Mouse (Mus musculus) hindbrain, embryonic 16.5 days (tissue): ENCODE results near the gene Sfmbt2. TPM values are rescaled to one million over a fixed set of nuclear protein-coding genes. Genes with fewer than 3 reads are reported as not detected.
"Not testable (repeated sequence)": the region's sequence is repeated elsewhere in the genome, so short reads cannot be mapped to it uniquely, and the experiment has no call there.

Source experiments
- ATAC-seq: fragments of 200-750 bp; cut with Nextera tagmentation; 2 replicates; pipeline ENCODE4 v1.8.0; 2017; ENCODE audit warnings: moderate TSS enrichment, moderate library complexity
- H3K27ac ChIP-seq: fragments of 300-500 bp; sonication (generic); 2 replicates; pipeline ENCODE4 v1.5.1; 2014; ENCODE audit warnings: low read depth, mild to moderate bottlenecking, control low read depth, low read length, moderate library complexity
- H3K27me3 ChIP-seq: fragments of 300-500 bp; sonication (generic); replicated peaks from 2 replicates; pipeline ENCODE4 v1.6.1; 2014; ENCODE audit warnings: low read length; ENCODE audit not compliant: control insufficient read depth, insufficient read depth
- H3K36me3 ChIP-seq: fragments of 300-500 bp; sonication (generic); 2 replicates; pipeline ENCODE4 v1.6.1; 2014; ENCODE audit warnings: mild to moderate bottlenecking, low read length, moderate library complexity, mixed read lengths; ENCODE audit not compliant: control insufficient read depth, insufficient read depth
- H3K4me1 ChIP-seq: fragments of 300-500 bp; sonication (generic); 2 replicates; pipeline ENCODE4 v1.6.1; 2014; ENCODE audit warnings: low read depth, low read length; ENCODE audit not compliant: control insufficient read depth, insufficient read depth
- H3K4me2 ChIP-seq: fragments of 300-500 bp; sonication (generic); 2 replicates; pipeline ENCODE4 v1.6.1; 2014; ENCODE audit warnings: mild to moderate bottlenecking, low read length, control low read depth, moderate library complexity
- H3K4me3 ChIP-seq: fragments of 300-500 bp; sonication (generic); 2 replicates; pipeline ENCODE4 v1.5.1; 2014; ENCODE audit warnings: mild to moderate bottlenecking, low read length, control low read depth, moderate library complexity
- H3K9ac ChIP-seq: fragments of 300-500 bp; sonication (generic); 2 replicates; pipeline ENCODE4 v1.6.1; 2014; ENCODE audit warnings: low read depth, mild to moderate bottlenecking, control low read depth, low read length, moderate library complexity
- H3K9me3 ChIP-seq: fragments of 300-500 bp; sonication (generic); 2 replicates; pipeline ENCODE4 v1.6.1; 2014; ENCODE audit warnings: mild to moderate bottlenecking, low read length, moderate library complexity; ENCODE audit not compliant: control insufficient read depth
- WGBS: fragments of 180-500 bp; shearing (Covaris S2); extraction: QIAGEN DNeasy Blood & Tissue Kit; methylation state at CpG from one replicate; pipeline ENCODE4 v1.1.7; 2014; 5-methylcytosine and 5-hydroxymethylcytosine counted together
- polyA plus RNA-seq: library from polyadenylated mRNA; unstranded; fragments of >200 nt; fragmentation: Nextera tagmentation; extraction: Ambion mirVana; gene quantifications from 2 replicates; pipeline ENCODE4 v1.2.1, GENCODE M21; 2015

The Sfmbt2 gene
- polyA plus RNA-seq, 1 experiment from 2014 or later = 6.6 TPM

GRCm38 (mm10) chr2:10344073-10344472 is 26.2 kb upstream of the Sfmbt2 start:
- not testable (repeated sequence) for H3K9me3 ChIP-seq, ATAC-seq, H3K4me2 ChIP-seq, H3K27me3 ChIP-seq, H3K27ac ChIP-seq, H3K4me1 ChIP-seq, H3K36me3 ChIP-seq, H3K9ac ChIP-seq, H3K4me3 ChIP-seq
- WGBS = 92% methylated on average over 1 of the region's 1 CpGs

GRCm38 (mm10) chr2:10347193-10347592 is 23.1 kb upstream of the Sfmbt2 start:
- Histone ChIP-seq H3K9me3 (no peaks in the 10 kb centered on the region), H3K9ac (no peak overlapping the region), H3K4me3 (no peak overlapping the region), H3K36me3 (no peaks in the 10 kb centered on the region), H3K4me2 (no peak overlapping the region), H3K27me3 (no peaks in the 10 kb centered on the region), H3K27ac (no peak overlapping the region), H3K4me1 (no peaks in the 10 kb centered on the region)
- WGBS = 92% methylated on average over 4 of the region's 4 CpGs
- ATAC-seq = no peak

GRCm38 (mm10) chr2:10348036-10348435 is 22.3 kb upstream of the Sfmbt2 start:
- Histone ChIP-seq H3K9me3 (no peaks in the 10 kb centered on the region), H3K4me1 (no peaks in the 10 kb centered on the region), H3K27me3 (no peaks in the 10 kb centered on the region), H3K27ac (no peak overlapping the region), H3K4me2 (no peak overlapping the region), H3K9ac (no peak overlapping the region), H3K4me3 (no peak overlapping the region), H3K36me3 (no peaks in the 10 kb centered on the region)
- 77% methylated on average over 5 of the region's 5 CpGs for WGBS
- no peak for ATAC-seq

- Histone ChIP-seq H3K9me3 (no peaks in the 10 kb centered on the region), H3K27me3 (no peaks in the 10 kb centered on the region), H3K4me2 (no peak overlapping the region), H3K9ac (no peak overlapping the region), H3K27ac (no peak overlapping the region), H3K4me1 (no peaks in the 10 kb centered on the region), H3K36me3 (no peaks in the 10 kb centered on the region), H3K4me3 (no peak overlapping the region)
- WGBS = 20% methylated on average over 4 of the region's 4 CpGs
- no peak for ATAC-seq
These were observed 20.0 kb upstream of the Sfmbt2 start for GRCm38 (mm10) chr2:10350266-10350810.

- Histone ChIP-seq H3K9ac (no peak overlapping the region), H3K27ac (no peak overlapping the region), H3K4me1 (no peaks in the 10 kb centered on the region), H3K36me3 (no peaks in the 10 kb centered on the region), H3K4me2 (no peak overlapping the region), H3K9me3 (no peaks in the 10 kb centered on the region), H3K27me3 (no peaks in the 10 kb centered on the region), H3K4me3 (no peak overlapping the region)
- 77% methylated on average over 1 of the region's 1 CpGs for WGBS
- ATAC-seq = no peak
These were observed 19.2 kb upstream of the Sfmbt2 start for GRCm38 (mm10) chr2:10351125-10351524.

GRCm38 (mm10) chr2:10352887-10353286 is 17.4 kb upstream of the Sfmbt2 start:
- Histone ChIP-seq H3K27me3 (no peaks in the 10 kb centered on the region), H3K4me1 (no peaks in the 10 kb centered on the region), H3K4me3 (no peak overlapping the region), H3K4me2 (no peak overlapping the region), H3K36me3 (no peaks in the 10 kb centered on the region), H3K9ac (no peak overlapping the region), H3K27ac (no peak overlapping the region), H3K9me3 (no peaks in the 10 kb centered on the region)
- WGBS = 82% methylated on average over 3 of the region's 3 CpGs
- no peak for ATAC-seq

- H3K9me3 ChIP-seq = no peaks in the 10 kb centered on the region
- WGBS = 53% methylated on average over 4 of the region's 4 CpGs
These were observed 16.4 kb upstream of the Sfmbt2 start for GRCm38 (mm10) chr2:10353889-10354288.

GRCm38 (mm10) chr2:10359861-10360260 is 10.4 kb upstream of the Sfmbt2 start:
- Histone ChIP-seq H3K27me3 (no peaks in the 10 kb centered on the region), H3K9ac (no peak overlapping the region)

More at GRCm38 (mm10) chr2:10353889-10354288, 16.4 kb upstream of the Sfmbt2 start:
- Histone ChIP-seq H3K27me3 (no peaks in the 10 kb centered on the region), H3K27ac (no peak overlapping the region), H3K4me2 (no peak overlapping the region), H3K4me1 (no peaks in the 10 kb centered on the region), H3K4me3 (no peak overlapping the region), H3K9ac (no peak overlapping the region), H3K36me3 (no peaks in the 10 kb centered on the region)
- no peak for ATAC-seq

GRCm38 (mm10) chr2:10365081-10365480 is 5.2 kb upstream of the Sfmbt2 start:
- Histone ChIP-seq H3K9me3 (no peaks in the 10 kb centered on the region), H3K4me1 (no peaks in the 10 kb centered on the region), H3K36me3 (no peaks in the 10 kb centered on the region), H3K4me3 (no peak overlapping the region), H3K27ac (no peak overlapping the region), H3K9ac (no peak overlapping the region), H3K27me3 (peaks cover 25% of the 10 kb centered on the region), H3K4me2 (no peak overlapping the region)
- WGBS = 93% methylated on average over 6 of the region's 6 CpGs
- no peak for ATAC-seq

More at GRCm38 (mm10) chr2:10359861-10360260, 10.4 kb upstream of the Sfmbt2 start:
- no peak overlapping the region for H3K4me3 ChIP-seq
- 90% methylated on average over 2 of the region's 2 CpGs for WGBS
- no peak overlapping the region for H3K27ac ChIP-seq
- no peaks in the 10 kb centered on the region for H3K36me3 ChIP-seq
- no peaks in the 10 kb centered on the region for H3K4me1 ChIP-seq
- no peaks in the 10 kb centered on the region for H3K9me3 ChIP-seq
- H3K4me2 ChIP-seq = no peak overlapping the region
- ATAC-seq = no peak

GRCm38 (mm10) chr2:10366284-10366683 is 4.0 kb upstream of the Sfmbt2 start:
- H3K4me2 ChIP-seq = no peak overlapping the region
- H3K4me1 ChIP-seq = peaks cover under 1% of the 10 kb centered on the region; the same call in 1 of the 2 replicates
- 29% methylated on average over 2 of the region's 2 CpGs for WGBS
- no peaks in the 10 kb centered on the region for H3K9me3 ChIP-seq
- peak; percentile 40; the same call in 1 of the 2 replicates for ATAC-seq
- no peak overlapping the region for H3K4me3 ChIP-seq
- H3K36me3 ChIP-seq = no peaks in the 10 kb centered on the region
- H3K9ac ChIP-seq = no peak overlapping the region
- peaks cover 35% of the 10 kb centered on the region for H3K27me3 ChIP-seq
- no peak overlapping the region for H3K27ac ChIP-seq
